Comparison of ENCODE assay signal across 8 mouse cellular contexts in genomic region chr8:124231176-124231484, GRCm38 (mm10). TPM values are rescaled to one million over a fixed set of nuclear protein-coding genes. Genes with fewer than 3 reads are reported as not detected.
DNase-seq lines count a peak whose midpoint lies in the region; ATAC-seq and TF ChIP-seq lines count a peak whose summit lies in the region.

Gene Galnt2, plus strand, starts transcription at chr8:124231391.

- peak within 1 kb of the TSS; percentile 92 for H3K9ac ChIP-seq in embryonic facial prominence, embryonic 13.5 days
- peak within 1 kb of the TSS; percentile 90 for H3K9ac ChIP-seq in kidney, embryonic 14.5 days (ENCODE audit: low read depth, low read length)
- peak within 1 kb of the TSS; percentile 87 for H3K9ac ChIP-seq in limb, embryonic 14.5 days (ENCODE audit: low read depth, low read length, severe bottlenecking)
- peak within 1 kb of the TSS; percentile 86 for H3K9ac ChIP-seq in midbrain, embryonic 16.5 days (ENCODE audit: low read depth, low read length)

- peaks cover 28% of the 10 kb centered on the region for H3K4me1 ChIP-seq in embryonic facial prominence, embryonic 13.5 days
- no peaks in the 10 kb centered on the region for H3K4me1 ChIP-seq in kidney, embryonic 14.5 days (ENCODE audit: control insufficient read depth, insufficient read depth, low read length)
- H3K4me1 ChIP-seq in limb, embryonic 14.5 days (ENCODE audit: control insufficient read depth, insufficient read depth, low read length) = peaks cover 17% of the 10 kb centered on the region
- peaks cover 29% of the 10 kb centered on the region for H3K4me1 ChIP-seq in midbrain, embryonic 16.5 days (ENCODE audit: control insufficient read depth, insufficient read depth, low read length)

- H3K4me3 ChIP-seq in embryonic facial prominence, embryonic 13.5 days = peak within 1 kb of the TSS; percentile 89
- H3K4me3 ChIP-seq in kidney, embryonic 14.5 days (ENCODE audit: low read length) = peak within 1 kb of the TSS; percentile 90
- H3K4me3 ChIP-seq in limb, embryonic 14.5 days (replicated peaks; ENCODE audit: low read length) = peak within 1 kb of the TSS; percentile 89
- H3K4me3 ChIP-seq in midbrain, embryonic 16.5 days (ENCODE audit: low read depth, low read length) = peak within 1 kb of the TSS; percentile 84

- H3K9me3 ChIP-seq in embryonic facial prominence, embryonic 13.5 days = no peaks in the 10 kb centered on the region
- H3K9me3 ChIP-seq in kidney, embryonic 14.5 days (ENCODE audit: control insufficient read depth, low read length) = no peaks in the 10 kb centered on the region
- H3K9me3 ChIP-seq in limb, embryonic 14.5 days (ENCODE audit: control insufficient read depth, low read length) = no peaks in the 10 kb centered on the region
- H3K9me3 ChIP-seq in midbrain, embryonic 16.5 days (replicated peaks; ENCODE audit: control insufficient read depth, low read length, poor library complexity, severe bottlenecking) = no peaks in the 10 kb centered on the region

- peak within 1 kb of the TSS; percentile 97 for H3K4me2 ChIP-seq in embryonic facial prominence, embryonic 13.5 days
- H3K4me2 ChIP-seq in kidney, embryonic 14.5 days (replicated peaks; ENCODE audit: low read depth, low read length) = peak within 1 kb of the TSS; percentile 92
- H3K4me2 ChIP-seq in limb, embryonic 14.5 days (replicated peaks; ENCODE audit: low read depth, low read length, severe bottlenecking) = peak within 1 kb of the TSS; percentile 94
- H3K4me2 ChIP-seq in midbrain, embryonic 16.5 days (ENCODE audit: low read length) = peak within 1 kb of the TSS; percentile 92

- no peaks in the 10 kb centered on the region for H3K27me3 ChIP-seq in embryonic facial prominence, embryonic 13.5 days
- no peaks in the 10 kb centered on the region for H3K27me3 ChIP-seq in kidney, embryonic 14.5 days (ENCODE audit: control insufficient read depth, insufficient read depth, low read length)
- no peaks in the 10 kb centered on the region for H3K27me3 ChIP-seq in limb, embryonic 14.5 days (ENCODE audit: control insufficient read depth, insufficient read depth, low read length)
- H3K27me3 ChIP-seq in midbrain, embryonic 16.5 days (ENCODE audit: control insufficient read depth, insufficient read depth, low read depth, low read length) = no peaks in the 10 kb centered on the region

- DNase-seq in 416B (ENCODE audit: low read depth) = peak; percentile 73
- DNase-seq in adrenal gland, postnatal 4 days (ENCODE audit: low spot score in 2 of 2) = peak; percentile 70 to 79
- peak; percentile 86 to 89 for DNase-seq in heart, adult 9 months (ENCODE audit: low spot score in 2 of 2)
- peak; percentile 84 for DNase-seq in limb, embryonic 14.5 days (ENCODE audit: low spot score)
- DNase-seq in spleen, postnatal 10 days (ENCODE audit: low spot score in 2 of 2) = peak; percentile 74 to 87

- no peak within 1 kb of the TSS; the same call in 1 of the 2 replicates for H3K27ac ChIP-seq in embryonic facial prominence, embryonic 13.5 days
- no peak within 1 kb of the TSS for H3K27ac ChIP-seq in kidney, embryonic 14.5 days (ENCODE audit: low read depth, low read length)
- H3K27ac ChIP-seq in limb, embryonic 14.5 days (replicated peaks; ENCODE audit: low read depth, low read length) = peak within 1 kb of the TSS; percentile 55; the same call in 1 of the 2 replicates
- H3K27ac ChIP-seq in midbrain, embryonic 16.5 days (ENCODE audit: low read length) = peak within 1 kb of the TSS; percentile 72

- TF ChIP-seq POLR2A in limb, embryonic 14.5 days (IDR thresholded peaks at IDR 0.05; ENCODE audit: borderline replicate concordance, extremely low read depth, insufficient read depth, insufficient read length) = no peak

- WGBS in embryonic facial prominence, embryonic 13.5 days = under 1% methylated on average over 52 of the region's 53 CpGs
- 1% methylated on average over 28 of the region's 53 CpGs for WGBS in kidney, embryonic 14.5 days
- 3% methylated on average over 8 of the region's 53 CpGs for WGBS in limb, embryonic 14.5 days
- WGBS in midbrain, embryonic 16.5 days = 1% methylated on average over 47 of the region's 53 CpGs

- H3K36me3 ChIP-seq in embryonic facial prominence, embryonic 13.5 days = no peaks in the 10 kb centered on the region
- H3K36me3 ChIP-seq in kidney, embryonic 14.5 days (ENCODE audit: control insufficient read depth, insufficient read depth, low read length) = no peaks in the 10 kb centered on the region
- H3K36me3 ChIP-seq in limb, embryonic 14.5 days (ENCODE audit: control insufficient read depth, insufficient read depth, low read length) = no peaks in the 10 kb centered on the region
- no peaks in the 10 kb centered on the region for H3K36me3 ChIP-seq in midbrain, embryonic 16.5 days (ENCODE audit: control insufficient read depth, insufficient read depth, low read length)

- ATAC-seq in embryonic facial prominence, embryonic 13.5 days (ENCODE audit: insufficient number of reproducible peaks, insufficient read depth, low FRiP score, low TSS enrichment, low read depth) = peak; percentile 78
- peak; percentile 88 for ATAC-seq in kidney, embryonic 14.5 days (ENCODE audit: low FRiP score, low TSS enrichment)
- ATAC-seq in limb, embryonic 14.5 days (ENCODE audit: low FRiP score, low read depth) = peak; percentile 89
- ATAC-seq in midbrain, embryonic 16.5 days = peak; percentile 68; the same call in 1 of the 2 replicates

RNA-seq across cellular contexts. Expression of gene Galnt2, which starts in this region (rescaled TPM):
- 10 to 100 TPM; 65.3 to 81.1 TPM for total RNA-seq in adrenal gland, postnatal 4 days (2021)
- 42.0 and 46.2 TPM in 2 replicates for polyA plus RNA-seq in embryonic facial prominence, embryonic 13.5 days (2015; fragmentation: Nextera tagmentation; extraction: Ambion mirVana)
- polyA plus RNA-seq in kidney, embryonic 14.5 days (2014; fragmentation: Nextera tagmentation; extraction: Ambion mirVana) = 41.6 and 57.7 TPM in 2 replicates
- 34.9 and 37.8 TPM in 2 replicates for polyA plus RNA-seq in limb, embryonic 14.5 days (2012; rRNA removed)
- 66.9 and 76.1 TPM in 2 replicates for polyA plus RNA-seq in limb, embryonic 14.5 days (2014; fragmentation: Nextera tagmentation; extraction: Ambion mirVana)
- 45.7 and 49.0 TPM in 2 replicates for polyA plus RNA-seq in midbrain, embryonic 16.5 days (2015; fragmentation: Nextera tagmentation; extraction: Ambion mirVana)

Comparison
In these comparisons a context has a peak if more than half of its experiments do, and no peak if none do; other contexts are left out.
1. H3K27ac ChIP-seq: peak in limb, embryonic 14.5 days (single experiment) and midbrain, embryonic 16.5 days (single experiment); none in embryonic facial prominence, embryonic 13.5 days (single experiment) and kidney, embryonic 14.5 days (single experiment).
2. Peak in every context shown above with its lines, with median percentiles within 50 percentile points of each other: DNase-seq, ATAC-seq, H3K4me2 ChIP-seq, H3K4me3 ChIP-seq and H3K9ac ChIP-seq.